Mouse (Mus musculus): Measurements from ENCODE around the gene Kifc1.
"Not testable (repeated sequence)": the region's sequence is repeated elsewhere in the genome, so short reads cannot be mapped to it uniquely, and the experiment has no call there.

Kifc1 gene

DNA sequence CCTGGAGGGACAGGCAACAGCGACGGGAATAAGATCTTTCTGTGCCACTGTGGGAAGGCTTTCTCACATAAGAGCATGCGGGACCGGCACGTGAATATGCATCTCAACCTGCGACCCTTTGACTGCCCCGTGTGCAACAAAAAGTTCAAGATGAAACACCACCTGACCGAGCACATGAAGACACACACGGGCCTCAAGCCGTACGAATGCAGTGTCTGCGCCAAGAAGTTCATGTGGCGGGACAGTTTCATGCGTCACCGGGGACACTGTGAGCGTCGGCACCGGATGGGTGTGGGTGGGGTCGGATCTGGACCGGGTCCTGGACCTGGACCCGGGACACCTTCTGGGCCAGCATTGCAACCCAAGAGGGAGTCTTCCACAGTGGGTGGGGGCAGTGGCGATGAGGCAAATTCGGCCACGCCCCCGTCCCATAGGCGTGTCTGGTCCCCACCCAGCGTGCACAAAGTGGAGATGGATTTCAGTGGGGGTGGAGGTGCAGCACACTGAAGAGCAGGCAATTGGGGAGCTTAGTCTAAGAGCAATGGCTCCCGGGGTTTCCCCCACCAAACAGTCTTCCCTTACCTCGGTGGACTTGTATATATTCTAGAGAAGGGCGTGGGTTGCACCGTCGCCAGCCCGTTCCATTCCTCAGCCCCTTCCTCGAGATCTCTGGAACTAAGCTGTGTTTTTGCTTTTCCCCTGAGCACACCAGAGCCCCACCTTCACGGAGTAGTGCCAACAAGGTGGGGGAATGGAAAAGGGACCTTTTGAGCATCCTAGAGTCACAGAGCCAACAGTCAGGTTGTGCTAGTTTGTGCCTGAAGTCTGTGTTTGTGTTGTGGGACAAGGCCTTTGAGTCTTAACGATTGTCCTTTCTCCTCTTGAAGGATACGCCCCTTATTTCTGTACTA lies 28.1 kb upstream of the Kifc1 start:
- DNase-seq (ENCODE audit: low spot score in 2 of 2) = no peak

DNA sequence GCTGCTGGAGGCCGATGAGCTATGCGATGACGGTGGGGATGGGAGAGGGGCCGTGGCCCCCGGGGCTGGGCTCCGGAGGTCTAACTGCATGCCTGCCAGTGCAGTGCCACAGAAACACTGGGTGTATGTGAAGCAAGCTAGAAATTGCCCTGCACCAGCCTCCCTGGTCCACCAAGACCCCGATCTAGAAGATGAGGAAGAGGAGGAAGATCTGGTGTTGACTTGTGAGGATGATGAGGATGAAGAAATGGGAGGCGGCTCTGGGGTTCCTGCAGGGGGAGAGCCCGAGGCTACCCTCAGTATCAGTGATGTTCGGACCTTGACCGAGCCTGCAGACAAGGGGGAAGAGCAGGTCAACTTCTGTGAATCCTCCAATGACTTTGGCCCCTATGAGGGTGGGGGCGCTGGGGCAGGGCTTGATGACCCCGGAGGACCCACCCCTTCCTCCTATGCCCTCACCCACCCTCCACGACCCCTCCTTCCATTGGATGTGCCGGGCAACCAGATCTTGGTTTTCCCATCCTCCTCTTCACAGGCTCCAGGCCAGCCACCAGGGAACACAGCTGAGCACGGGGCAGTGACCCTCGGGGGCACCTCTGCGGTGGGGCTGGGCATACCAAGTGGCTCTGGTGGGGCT lies 27.3 kb upstream of the Kifc1 start:
- DNase-seq (ENCODE audit: low spot score in 2 of 2) = no peak

- no peak for DNase-seq (ENCODE audit: low spot score in 2 of 2)
These were observed 26.6 kb upstream of the Kifc1 start for GRCm38 (mm10) chr17:33916847-33917655.

DNA sequence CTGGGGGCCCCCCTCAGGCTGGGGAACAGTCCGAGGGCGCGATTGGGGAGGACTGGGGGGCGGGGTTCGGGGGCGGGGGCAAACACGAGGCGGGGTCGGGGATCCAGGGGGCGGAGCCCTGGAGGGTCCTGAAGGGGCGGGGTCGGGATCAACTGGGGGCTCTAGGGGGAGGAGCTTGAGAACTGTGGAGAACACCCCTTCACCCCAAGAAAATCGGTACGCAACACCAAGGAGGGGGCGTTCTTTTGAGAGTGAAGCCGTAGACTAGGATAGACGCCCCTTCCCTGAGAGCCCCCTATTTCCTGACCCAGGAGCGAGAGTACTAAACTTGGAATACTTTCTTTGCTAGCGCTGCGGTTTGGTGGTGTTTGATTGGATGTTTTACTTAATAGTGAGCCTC lies 25.8 kb upstream of the Kifc1 start:
- DNase-seq (ENCODE audit: low spot score in 2 of 2) = no peak

GRCm38 (mm10) chr17:33915671-33916250 lies 25.3 kb upstream of the Kifc1 start, which contains the start of the genes Tapbp and Zbtb22:
Gene Tapbp (plus strand): TSS chr17:33915899.
Gene Zbtb22 (plus strand): TSS chr17:33915904.
- peak; percentile 94 to 97 for DNase-seq (ENCODE audit: low spot score in 2 of 2)

DNA sequence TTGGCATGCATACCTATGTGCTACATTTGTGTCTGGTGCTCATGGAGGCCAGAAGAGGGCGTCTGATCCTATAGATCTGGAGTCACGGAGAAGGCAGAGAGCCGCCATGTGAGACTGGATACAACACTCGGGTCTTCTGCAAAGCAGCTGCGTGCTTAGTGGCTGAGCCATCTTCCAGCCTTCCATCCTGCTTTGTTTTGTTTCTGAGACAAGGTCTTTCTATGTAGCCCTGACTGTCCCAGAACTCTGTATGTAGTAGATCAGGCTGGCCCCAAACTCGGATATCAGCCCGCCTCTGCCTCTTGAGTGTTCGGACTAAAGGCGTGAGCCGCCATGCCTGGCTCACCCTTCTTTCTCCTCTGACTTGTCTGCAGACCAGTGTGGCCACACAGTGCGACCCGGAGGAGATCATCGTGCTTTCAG lies 24.5 kb upstream of the Kifc1 start:
- no peak for DNase-seq (ENCODE audit: low spot score in 2 of 2)

GRCm38 (mm10) chr17:33913905-33914304 lies 23.4 kb upstream of the Kifc1 start:
- DNase-seq (ENCODE audit: low spot score in 2 of 2) = no peak

GRCm38 (mm10) chr17:33913264-33913663 lies 22.8 kb upstream of the Kifc1 start:
- no peak for DNase-seq (ENCODE audit: low spot score in 2 of 2)

DNA sequence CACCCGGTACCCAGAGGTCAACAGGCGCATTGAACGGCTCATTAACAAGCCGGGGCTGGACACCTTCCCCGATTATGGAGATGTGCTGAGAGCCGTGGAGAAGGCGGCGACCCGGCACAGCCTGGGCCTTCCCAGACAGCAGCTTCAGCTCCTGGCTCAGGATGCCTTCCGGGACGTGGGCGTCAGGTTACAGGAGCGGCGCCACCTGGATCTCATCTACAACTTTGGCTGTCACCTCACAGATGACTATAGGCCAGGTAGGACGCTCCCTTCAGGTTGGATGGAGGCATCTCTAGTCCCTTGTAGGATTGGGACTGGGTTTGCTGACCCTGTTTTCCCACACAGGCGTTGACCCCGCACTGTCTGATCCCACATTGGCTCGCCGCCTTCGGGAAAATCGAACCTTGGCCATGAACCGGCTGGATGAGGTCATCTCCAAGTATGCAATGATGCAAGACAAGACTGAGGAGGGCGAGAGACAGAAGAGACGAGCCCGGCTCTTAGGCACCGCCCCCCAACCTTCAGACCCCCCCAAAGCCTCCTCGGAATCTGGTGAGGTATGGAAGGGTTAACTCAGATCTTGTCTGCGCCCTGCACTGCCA lies 21.5 kb upstream of the Kifc1 start:
- no peak for DNase-seq (ENCODE audit: low spot score in 2 of 2)

DNA sequence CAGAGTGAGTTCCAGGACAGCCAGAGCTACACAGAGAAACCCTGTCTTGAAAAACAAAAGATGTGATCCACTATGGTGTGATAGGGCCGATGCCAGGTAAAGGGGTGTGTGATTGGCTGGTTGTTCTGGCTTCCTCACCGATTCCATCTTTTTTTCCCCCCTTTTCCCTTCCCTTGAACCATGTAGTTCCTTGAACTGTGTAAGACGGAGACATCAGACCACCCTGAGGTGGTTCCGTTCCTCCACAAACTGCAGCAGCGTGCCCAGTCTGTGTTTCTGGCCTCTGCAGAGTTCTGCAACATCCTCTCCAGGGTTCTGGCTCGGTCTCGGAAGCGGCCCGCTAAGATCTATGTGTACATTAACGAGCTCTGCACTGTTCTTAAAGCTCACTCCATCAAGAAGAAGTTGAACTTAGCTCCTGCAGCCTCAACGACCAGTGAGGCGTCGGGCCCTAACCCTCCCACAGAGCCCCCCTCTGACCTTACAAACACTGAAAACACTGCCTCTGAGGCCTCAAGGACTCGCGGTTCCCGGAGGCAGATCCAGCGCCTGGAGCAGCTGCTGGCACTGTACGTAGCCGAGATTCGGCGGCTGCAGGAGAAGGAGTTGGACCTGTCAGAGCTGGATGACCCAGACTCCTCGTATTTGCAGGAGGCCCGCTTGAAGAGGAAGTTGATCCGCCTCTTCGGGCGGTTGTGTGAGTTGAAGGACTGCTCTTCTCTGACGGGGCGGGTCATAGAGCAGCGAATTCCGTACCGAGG lies 20.8 kb upstream of the Kifc1 start:
- DNase-seq (ENCODE audit: low spot score in 2 of 2) = no peak

DNA sequence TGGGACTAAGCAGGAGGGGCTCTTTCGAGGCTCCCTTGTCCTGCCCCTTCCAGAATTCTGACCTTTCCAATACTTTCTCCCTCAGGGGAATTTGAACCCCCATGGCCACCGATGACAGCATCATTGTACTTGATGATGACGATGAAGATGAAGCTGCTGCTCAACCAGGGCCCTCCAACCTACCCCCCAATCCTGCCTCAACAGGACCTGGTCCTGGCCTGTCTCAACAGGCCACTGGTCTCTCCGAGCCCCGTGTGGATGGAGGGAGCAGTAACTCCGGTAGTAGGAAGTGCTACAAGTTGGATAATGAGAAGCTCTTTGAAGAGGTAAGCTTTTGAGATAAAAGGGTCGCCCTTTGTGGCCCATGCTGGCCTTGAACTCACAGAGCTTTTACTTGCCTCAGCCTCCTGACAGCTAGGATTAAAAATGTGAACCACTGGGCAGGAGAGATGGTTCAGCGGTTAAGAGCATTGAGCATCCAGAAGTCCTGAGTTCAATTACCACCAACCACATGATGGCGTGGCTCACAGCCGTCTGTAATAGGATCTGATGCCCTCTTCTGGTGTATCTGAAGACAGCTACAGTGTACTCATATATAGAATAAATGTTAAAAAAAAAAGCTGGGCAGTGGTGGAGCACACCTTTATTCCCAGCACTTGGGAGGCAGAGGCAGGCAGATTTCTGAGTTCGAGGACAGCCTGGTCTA lies 20.0 kb upstream of the Kifc1 start:
- DNase-seq (ENCODE audit: low spot score in 2 of 2) = no peak

DNA sequence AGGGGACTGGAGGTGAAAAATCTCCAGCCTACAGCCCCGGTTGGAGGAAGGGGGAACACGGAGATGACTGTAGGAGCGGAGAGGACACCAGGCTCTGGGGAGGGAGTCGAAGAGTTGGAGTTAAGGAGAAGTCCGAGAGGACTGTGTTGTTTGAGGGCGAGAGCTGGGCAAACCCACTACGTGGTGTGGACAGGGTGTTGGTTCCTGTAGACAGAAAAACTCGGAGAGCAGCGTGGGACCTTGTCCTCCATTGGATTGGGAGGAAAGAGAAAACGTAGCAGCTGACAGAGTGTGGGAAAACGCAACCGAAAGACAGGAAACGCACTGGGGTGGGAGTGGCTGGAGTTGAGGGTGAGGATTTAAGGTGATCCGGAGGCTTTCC lies 19.4 kb upstream of the Kifc1 start:
- DNase-seq (ENCODE audit: low spot score in 2 of 2) = no peak

DNA sequence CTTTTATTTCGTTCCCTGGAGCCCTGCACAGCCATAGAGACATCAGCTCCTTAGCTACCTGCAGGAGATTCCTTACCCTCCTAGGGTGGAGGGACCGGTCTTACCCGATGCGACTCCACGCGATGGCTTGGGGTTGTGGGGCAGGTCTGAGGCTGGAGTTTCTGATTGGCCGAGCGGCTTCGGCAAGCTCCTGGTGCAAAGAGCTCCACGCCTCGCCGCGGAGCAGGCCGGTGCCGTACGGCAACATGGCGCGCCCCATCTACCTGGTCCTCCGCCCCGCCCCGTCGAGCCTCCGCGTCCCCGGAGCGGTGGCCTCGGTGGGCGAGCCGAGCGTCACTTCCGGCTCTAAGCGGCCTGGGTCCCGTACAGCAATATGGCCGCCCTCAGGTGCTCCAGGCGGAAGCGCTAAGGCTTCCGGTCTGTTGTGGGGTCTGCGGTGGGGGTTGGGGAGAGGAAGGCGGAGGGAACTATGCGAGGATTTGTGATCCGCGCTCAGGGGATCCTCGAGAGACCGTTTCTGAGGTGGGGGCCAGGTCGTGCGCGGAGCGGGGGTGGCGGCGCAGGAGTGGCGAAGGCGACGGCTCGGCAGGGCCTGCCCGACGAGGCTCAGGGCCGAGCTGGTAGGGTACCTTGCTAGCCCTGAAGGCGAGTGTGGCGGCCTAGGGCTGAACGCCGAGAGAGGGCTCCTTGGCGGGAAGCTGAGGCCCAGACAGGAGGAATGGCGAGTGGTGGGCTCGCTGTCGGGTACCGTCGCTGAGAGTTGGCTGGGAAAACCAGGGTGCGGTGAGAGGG lies 18.8 kb upstream of the Kifc1 start, which contains the start of gene Daxx:
Gene Daxx (plus strand): TSS at position 338 of the 792 bp plus-strand sequence.
- peak; percentile 98 to 99 for DNase-seq (ENCODE audit: low spot score in 2 of 2)

- DNase-seq (ENCODE audit: low spot score in 2 of 2) = no peak
These were observed 18.0 kb upstream of the Kifc1 start for GRCm38 (mm10) chr17:33908331-33909076.

DNA sequence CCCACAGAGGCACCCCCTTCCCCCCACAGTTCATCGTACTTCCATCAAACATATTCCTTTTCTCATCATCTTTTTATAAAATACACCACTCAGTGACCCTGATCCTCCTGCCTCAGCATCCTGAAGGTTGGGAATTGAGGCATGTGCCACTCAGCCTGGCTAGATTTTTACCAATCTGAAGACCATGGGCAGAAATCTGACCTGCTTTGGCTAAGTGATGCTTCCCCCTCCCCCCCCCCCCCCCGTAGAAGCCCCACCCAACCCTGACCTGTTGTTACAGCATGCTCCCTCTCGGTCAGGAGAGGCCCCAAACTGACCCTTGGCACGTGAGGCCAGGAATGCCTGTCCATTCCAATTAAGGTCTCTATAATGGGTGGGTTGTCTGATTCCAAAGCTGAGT lies 14.4 kb upstream of the Kifc1 start, which contains the start of gene Platr17:
Gene Platr17 (plus strand): TSS at position 301 of the 400 bp plus-strand sequence.
- not testable (repeated sequence) for DNase-seq (ENCODE audit: low spot score in 2 of 2)

- not testable (repeated sequence) for DNase-seq (ENCODE audit: low spot score in 2 of 2)
These were observed 13.6 kb upstream of the Kifc1 start for GRCm38 (mm10) chr17:33903911-33904651.

DNA sequence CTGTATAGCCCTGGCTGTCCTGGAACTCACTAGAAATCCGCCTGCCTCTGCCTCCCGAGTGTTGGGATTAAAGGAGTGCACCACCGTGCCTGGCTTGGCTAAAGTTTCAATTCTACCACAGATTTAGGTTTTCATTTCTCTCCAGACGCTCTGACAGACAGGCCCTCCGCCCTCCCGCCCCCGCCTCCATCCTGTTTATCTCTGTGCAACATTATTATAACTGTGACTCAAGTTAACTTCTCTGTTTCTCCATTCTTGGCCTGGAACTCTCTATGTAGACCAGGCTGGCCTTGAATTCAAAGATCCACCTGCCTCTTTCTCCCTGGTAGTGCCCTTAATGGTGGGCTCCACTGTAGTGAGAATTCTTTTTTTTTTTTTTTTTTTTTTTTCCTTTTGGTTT lies 12.0 kb upstream of the Kifc1 start:
- DNase-seq (ENCODE audit: low spot score in 2 of 2) = no peak
